Mouse (Mus musculus) erythroblast, embryonic 14.5 days (primary cell): ENCODE data around the gene Ccdc83. TPM values are rescaled to one million over a fixed set of nuclear protein-coding genes. Genes with fewer than 3 reads are reported as not detected.
"Not testable (repeated sequence)": the region's sequence is repeated elsewhere in the genome, so short reads cannot be mapped to it uniquely, and the experiment has no call there.

Experiments used
- H3K27me3 ChIP-seq: 2 replicates; pipeline ENCODE4 v1.6.1; 2012; ENCODE audit warnings: inconsistent platforms; ENCODE audit not compliant: control insufficient read depth
- H3K36me3 ChIP-seq: 2 replicates; pipeline ENCODE4 v1.6.1; 2012; ENCODE audit warnings: mild to moderate bottlenecking, inconsistent platforms; ENCODE audit not compliant: control insufficient read depth
- H3K4me1 ChIP-seq: 2 replicates; pipeline ENCODE4 v1.6.1; 2012; ENCODE audit warnings: inconsistent platforms; ENCODE audit not compliant: control insufficient read depth
- H3K4me3 ChIP-seq: replicated peaks from 2 replicates; pipeline ENCODE3; 2012; ENCODE audit warnings: moderate library complexity, mild to moderate bottlenecking, inconsistent platforms
- H3K9me3 ChIP-seq: 2 replicates; pipeline ENCODE4 v1.6.1; 2012; ENCODE audit warnings: low read length, inconsistent platforms, mixed read lengths; ENCODE audit not compliant: control insufficient read depth
- GATA1 ChIP-seq: IDR thresholded peaks from 2 replicates; pipeline ENCODE4 v1.6.1; 2012; ENCODE audit warnings: low read length, inconsistent platforms, mixed read lengths
- TAL1 ChIP-seq: IDR thresholded peaks from 3 replicates; pipeline ENCODE4 v1.6.1; 2012; ENCODE audit warnings: low read length, inconsistent platforms, mixed read lengths
- polyA plus RNA-seq: library from polyadenylated mRNA; stranded (reverse); fragments of >175 nt; gene quantifications from 2 replicates; pipeline ENCODE4 v1.2.3, GENCODE M21; 2012

The Ccdc83 gene
- polyA plus RNA-seq, 1 experiment, result not detected

DNA sequence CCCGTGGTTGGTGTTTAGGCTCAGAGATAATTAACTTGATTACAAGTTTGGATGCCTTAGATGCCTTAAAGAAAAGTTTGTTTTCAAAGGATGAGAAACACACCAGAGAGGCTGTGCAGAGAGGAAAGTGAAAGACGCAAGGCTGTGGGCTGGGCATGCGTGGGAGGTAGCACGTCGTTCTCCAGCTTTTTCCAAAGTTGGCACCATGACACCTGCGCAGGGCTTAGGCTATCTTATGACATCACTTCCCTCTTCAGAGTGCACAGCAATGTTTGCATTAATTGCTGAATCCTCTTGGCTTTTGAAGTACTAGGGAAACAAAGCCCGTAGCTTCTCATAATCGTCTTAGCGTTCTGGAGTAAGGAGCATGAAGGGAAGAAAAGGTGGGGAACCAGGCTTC, 34.1 kb downstream of the Ccdc83 start:
- Histone ChIP-seq H3K4me3 (no peak overlapping the region), H3K27me3 (no peaks in the 10 kb centered on the region), H3K36me3 (no peaks in the 10 kb centered on the region), H3K4me1 (no peaks in the 10 kb centered on the region), H3K9me3 (no peaks in the 10 kb centered on the region)
- TF ChIP-seq GATA1 (no peak), TAL1 (no peak)

DNA sequence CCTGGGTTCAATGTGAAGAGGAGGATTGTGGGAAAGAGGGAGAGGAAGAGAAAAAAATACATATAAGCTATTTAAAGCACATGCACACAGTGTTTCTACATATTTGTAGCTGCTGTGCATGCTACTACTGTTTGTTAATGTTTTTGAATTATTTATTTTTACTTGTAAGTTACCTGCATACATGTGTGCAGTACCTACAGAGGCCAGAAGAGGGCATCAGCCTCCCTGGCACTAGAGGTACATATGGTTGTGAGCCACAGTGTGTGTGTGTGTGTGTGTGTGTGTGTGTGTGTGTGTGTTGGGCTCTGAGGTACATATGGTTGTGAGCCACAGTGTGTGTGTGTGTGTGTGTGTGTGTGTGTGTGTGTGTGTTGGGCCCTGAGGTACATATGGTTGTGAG, 36.7 kb downstream of the Ccdc83 start:
- not testable (repeated sequence) for H3K4me3 ChIP-seq, H3K9me3 ChIP-seq, H3K27me3 ChIP-seq, H3K4me1 ChIP-seq, H3K36me3 ChIP-seq

DNA sequence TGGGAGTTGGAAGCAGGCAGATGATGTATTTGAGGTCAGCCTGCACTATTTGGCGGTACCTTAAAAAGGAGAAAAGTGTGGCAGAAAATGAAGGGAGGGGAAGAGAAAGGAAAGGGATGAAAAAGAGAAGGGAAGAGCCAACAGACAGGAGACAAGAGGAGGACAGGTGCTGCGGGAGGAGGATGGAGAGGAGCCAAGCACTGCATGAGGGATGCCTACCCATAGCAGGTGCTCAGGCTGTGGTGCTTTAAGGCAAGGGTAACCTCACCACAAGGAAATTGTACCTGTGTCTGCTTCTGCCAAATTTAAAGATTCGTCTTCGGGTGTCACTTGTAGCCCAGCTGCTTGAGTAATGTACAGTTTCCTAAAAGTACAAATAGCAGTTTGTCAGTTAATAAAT, 37.5 kb downstream of the Ccdc83 start:
- Histone ChIP-seq H3K9me3 (no peaks in the 10 kb centered on the region), H3K4me1 (no peaks in the 10 kb centered on the region), H3K36me3 (no peaks in the 10 kb centered on the region), H3K27me3 (no peaks in the 10 kb centered on the region), H3K4me3 (no peak overlapping the region)
- TF ChIP-seq TAL1, result no peak
- no peak for TF ChIP-seq GATA1

GRCm38 (mm10) chr7:90221487-90221886, 44.1 kb downstream of the Ccdc83 start:
- no peaks in the 10 kb centered on the region for H3K27me3 ChIP-seq
- H3K9me3 ChIP-seq, result no peaks in the 10 kb centered on the region
- no peak overlapping the region for H3K4me3 ChIP-seq
- TF ChIP-seq GATA1 (no peak), TAL1 (no peak)
- H3K4me1 ChIP-seq, result no peaks in the 10 kb centered on the region
- H3K36me3 ChIP-seq, result no peaks in the 10 kb centered on the region

DNA sequence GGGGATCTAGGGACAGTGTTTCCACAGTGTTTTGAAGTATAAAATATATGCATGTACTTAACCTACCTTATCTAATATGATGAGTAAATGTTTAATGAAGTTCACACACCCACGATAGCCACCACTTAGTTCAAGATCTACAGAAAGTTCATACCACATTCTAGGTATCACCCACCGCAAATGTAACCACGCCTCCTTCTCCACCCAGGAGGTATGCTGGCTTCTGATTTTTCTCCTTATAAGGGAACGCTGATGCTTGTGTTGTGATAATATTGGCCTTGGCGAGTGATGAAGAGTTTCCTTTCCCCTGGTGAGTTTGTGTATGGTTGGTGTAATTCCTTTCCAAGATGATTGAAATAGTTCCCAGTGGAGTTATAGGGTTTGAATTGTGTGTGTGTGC, 47.5 kb downstream of the Ccdc83 start:
- H3K4me3 ChIP-seq, result no peak overlapping the region
- no peak for TF ChIP-seq GATA1
- H3K9me3 ChIP-seq, result no peaks in the 10 kb centered on the region
- no peaks in the 10 kb centered on the region for H3K27me3 ChIP-seq
- no peaks in the 10 kb centered on the region for H3K4me1 ChIP-seq
- H3K36me3 ChIP-seq, result no peaks in the 10 kb centered on the region

DNA sequence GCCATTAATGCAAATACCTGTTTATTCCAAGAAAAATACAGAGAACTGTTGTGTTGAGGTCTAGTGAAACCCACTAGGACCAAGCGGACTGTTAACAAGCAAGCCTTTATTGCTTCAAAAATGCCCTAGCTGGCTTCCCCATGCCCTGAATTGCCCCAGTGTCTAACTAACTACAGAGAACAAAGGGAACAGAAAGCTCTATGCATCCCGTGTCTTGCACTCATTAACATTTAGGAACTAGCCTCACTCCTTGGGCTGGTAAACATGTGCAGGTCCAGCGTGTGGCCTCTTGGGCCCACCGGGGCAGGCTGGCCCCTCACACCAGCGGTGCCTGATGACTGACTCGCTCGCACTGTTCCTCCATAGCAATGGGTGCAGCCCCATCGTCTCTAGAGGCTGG, 49.1 kb downstream of the Ccdc83 start:
- no peak for TF ChIP-seq TAL1
- no peak for TF ChIP-seq GATA1
- no peaks in the 10 kb centered on the region for H3K4me1 ChIP-seq
- H3K36me3 ChIP-seq, result no peaks in the 10 kb centered on the region
- no peaks in the 10 kb centered on the region for H3K27me3 ChIP-seq
- no peaks in the 10 kb centered on the region for H3K9me3 ChIP-seq
- H3K4me3 ChIP-seq, result no peak overlapping the region

GRCm38 (mm10) chr7:90210947-90211346, 54.6 kb downstream of the Ccdc83 start:
- H3K9me3 ChIP-seq, result no peaks in the 10 kb centered on the region
- H3K4me3 ChIP-seq, result no peak overlapping the region
- H3K4me1 ChIP-seq, result peaks cover 15% of the 10 kb centered on the region
- H3K36me3 ChIP-seq, result peaks cover 52% of the 10 kb centered on the region
- no peaks in the 10 kb centered on the region for H3K27me3 ChIP-seq
- TF ChIP-seq GATA1 (no peak), TAL1 (no peak)

GRCm38 (mm10) chr7:90210116-90210515, 55.5 kb downstream of the Ccdc83 start:
- H3K4me1 ChIP-seq, result peaks cover 15% of the 10 kb centered on the region
- H3K27me3 ChIP-seq, result no peaks in the 10 kb centered on the region
- peaks cover 60% of the 10 kb centered on the region for H3K36me3 ChIP-seq
- TF ChIP-seq TAL1 (no peak), GATA1 (no peak)
- no peaks in the 10 kb centered on the region for H3K9me3 ChIP-seq
- no peak overlapping the region for H3K4me3 ChIP-seq

GRCm38 (mm10) chr7:90203914-90204313, 61.7 kb downstream of the Ccdc83 start:
- Histone ChIP-seq H3K9me3 (no peaks in the 10 kb centered on the region), H3K4me3 (no peak overlapping the region), H3K36me3 (peaks cover 99% of the 10 kb centered on the region), H3K4me1 (peaks cover 16% of the 10 kb centered on the region), H3K27me3 (no peaks in the 10 kb centered on the region)
- TF ChIP-seq GATA1, result no peak

- TF ChIP-seq GATA1 (no peak), TAL1 (no peak)
- Histone ChIP-seq H3K4me3 (no peak overlapping the region), H3K27me3 (no peaks in the 10 kb centered on the region), H3K36me3 (peaks cover 99% of the 10 kb centered on the region), H3K4me1 (peaks cover 16% of the 10 kb centered on the region), H3K9me3 (no peaks in the 10 kb centered on the region)
Observed at GRCm38 (mm10) chr7:90201877-90202465, 63.6 kb downstream of the Ccdc83 start.
